ENCODE assay signal across 24 mouse cellular contexts in genomic region chr6:59556668-59557310, GRCm38 (mm10).
"Had no signal": no experiment of that assay in that cellular context is flagged by ENCODE, and none has a peak within 500 bp of the region (broad histone marks: within the 10 kb centered on the region; RNA-seq: fewer than 3 reads in every experiment).

No protein-coding gene starts in this region.

- H3K4me3 ChIP-seq: heart, embryonic 10.5 days; heart, embryonic 12.5 days; hindbrain, embryonic 10.5 days; hindbrain, embryonic 12.5 days; layer of hippocampus, adult 2 months; left cerebral cortex, adult 2 months; limb, embryonic 10.5 days; limb, embryonic 12.5 days had no signal

- DNase-seq: forebrain, postnatal 0 days; gastrocnemius, postnatal 14 days; gastrocnemius, postnatal 36 days; heart, adult 18-20 months; heart, postnatal 10 days; heart, postnatal 4 days; kidney, adult 18-20 months; kidney, adult 8-10 months; kidney, postnatal 14 days; kidney, postnatal 4 days; liver had no signal

- H3K27me3 ChIP-seq: heart, embryonic 12.5 days; hindbrain, embryonic 12.5 days; limb, embryonic 12.5 days had no signal

- H3K4me2 ChIP-seq: heart, embryonic 12.5 days; hindbrain, embryonic 12.5 days; hindbrain, embryonic 14.5 days; limb, embryonic 12.5 days had no signal

- H3K4me1 ChIP-seq: heart, embryonic 10.5 days; heart, embryonic 12.5 days; hindbrain, embryonic 10.5 days; hindbrain, embryonic 12.5 days; limb, embryonic 10.5 days; limb, embryonic 12.5 days had no signal

- ATAC-seq: forebrain, postnatal 0 days; hindbrain, embryonic 16.5 days; inflammation-experienced regulatory T-cells, adult 6 months; intestine, embryonic 16.5 days had no signal

- H3K36me3 ChIP-seq: heart, embryonic 10.5 days; heart, embryonic 12.5 days; hindbrain, embryonic 10.5 days; hindbrain, embryonic 12.5 days; limb, embryonic 10.5 days; limb, embryonic 12.5 days had no signal

- H3K9me3 ChIP-seq: heart, embryonic 10.5 days; limb, embryonic 10.5 days had no signal

- H3K27ac ChIP-seq: heart, embryonic 10.5 days; hindbrain, embryonic 10.5 days; hindbrain, embryonic 12.5 days; hindbrain, embryonic 14.5 days; layer of hippocampus, adult 2 months; left cerebral cortex, adult 2 months; limb, embryonic 10.5 days; limb, embryonic 12.5 days; liver, embryonic 14.5 days had no signal

- H3K9ac ChIP-seq: forebrain, postnatal 0 days; heart, embryonic 12.5 days; hindbrain, embryonic 12.5 days; hindbrain, embryonic 14.5 days; limb, embryonic 12.5 days; liver, embryonic 14.5 days had no signal
